ENCODE assay signal across 10 mouse cellular contexts in the genomic region with DNA sequence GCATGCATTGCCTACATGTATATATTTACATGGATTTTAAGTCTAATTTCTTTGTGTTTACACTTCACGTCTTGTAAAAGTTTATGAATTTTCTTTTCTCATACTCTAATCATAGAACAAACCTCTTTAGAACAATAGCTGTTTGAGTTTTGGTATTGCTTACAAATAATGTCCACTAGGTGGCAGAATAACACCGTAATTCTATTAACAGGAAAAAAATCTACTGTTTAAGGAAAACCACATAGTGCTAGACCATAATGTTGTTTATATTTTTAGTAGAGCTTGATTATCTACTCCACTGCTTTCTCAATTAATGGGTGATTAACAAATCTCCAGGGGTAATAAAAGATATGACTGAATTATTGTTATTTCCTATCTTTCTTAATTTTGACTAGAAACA. TPM values are rescaled to one million over a fixed set of nuclear protein-coding genes. Genes with fewer than 3 reads are reported as not detected.
A peak's percentile ranks its signal among the peaks of the same experiment; 100 is the strongest.
DNase-seq lines count a peak whose midpoint lies in the region; ATAC-seq and TF ChIP-seq lines count a peak whose summit lies in the region.
"Had no signal": no experiment of that assay in that cellular context is flagged by ENCODE, and none has a peak within 500 bp of the region (broad histone marks: within the 10 kb centered on the region; RNA-seq: fewer than 3 reads in every experiment).

No protein-coding gene starts in this region.

- WGBS in lung, embryonic 14.5 days, result 0% methylated on average over 2 of the region's 2 CpGs
- 5% methylated on average over 2 of the region's 2 CpGs for WGBS in hindbrain, embryonic 13.5 days

- no peak for ATAC-seq in lung, embryonic 14.5 days (ENCODE audit: insufficient read depth)
- ATAC-seq in hindbrain, embryonic 13.5 days (ENCODE audit: low FRiP score), result peak; percentile 66

- H3K4me2 ChIP-seq in lung, embryonic 14.5 days, result no peak overlapping the region
- H3K4me2 ChIP-seq in hindbrain, embryonic 13.5 days, result no peak overlapping the region
- H3K4me2 ChIP-seq: heart, embryonic 13.5 days; liver, embryonic 15.5 days had no signal

- no peak overlapping the region for H3K4me3 ChIP-seq in lung, embryonic 14.5 days (ENCODE audit: low read depth, low read length)
- H3K4me3 ChIP-seq in hindbrain, embryonic 13.5 days, result no peak overlapping the region
- H3K4me3 ChIP-seq: heart, embryonic 13.5 days; liver, embryonic 15.5 days had no signal

- no peak overlapping the region for H3K9ac ChIP-seq in lung, embryonic 14.5 days
- H3K9ac ChIP-seq in hindbrain, embryonic 13.5 days, result no peak overlapping the region
- H3K9ac ChIP-seq: heart, embryonic 13.5 days; liver, embryonic 15.5 days had no signal

- H3K27ac ChIP-seq in lung, embryonic 14.5 days (ENCODE audit: low read depth), result no peak overlapping the region
- H3K27ac ChIP-seq in hindbrain, embryonic 13.5 days, result no peak overlapping the region
- H3K27ac ChIP-seq: heart, embryonic 13.5 days; liver, embryonic 15.5 days had no signal

- no peaks in the 10 kb centered on the region for H3K27me3 ChIP-seq in lung, embryonic 14.5 days (ENCODE audit: insufficient read depth, low read length)
- no peaks in the 10 kb centered on the region for H3K27me3 ChIP-seq in hindbrain, embryonic 13.5 days
- H3K27me3 ChIP-seq in splenic B cell, adult 2 months (ENCODE audit: control insufficient read depth, insufficient read depth, low read length, poor library complexity, severe bottlenecking), result no peaks in the 10 kb centered on the region
- H3K27me3 ChIP-seq: heart, embryonic 13.5 days; liver, embryonic 15.5 days had no signal

- TF ChIP-seq CTCF in lung, embryonic 14.5 days (IDR thresholded peaks at IDR 0.05; ENCODE audit: low read depth), result peak; percentile 52

- no peaks in the 10 kb centered on the region for H3K4me1 ChIP-seq in lung, embryonic 14.5 days (ENCODE audit: insufficient read depth)
- H3K4me1 ChIP-seq in hindbrain, embryonic 13.5 days (replicated peaks), result no peaks in the 10 kb centered on the region
- H3K4me1 ChIP-seq: heart, embryonic 13.5 days; liver, embryonic 15.5 days had no signal

- no peaks in the 10 kb centered on the region for H3K36me3 ChIP-seq in lung, embryonic 14.5 days (ENCODE audit: insufficient read depth)
- no peaks in the 10 kb centered on the region for H3K36me3 ChIP-seq in hindbrain, embryonic 13.5 days
- H3K36me3 ChIP-seq in splenic B cell, adult 2 months (ENCODE audit: control insufficient read depth, insufficient read depth, low read length, poor library complexity, severe bottlenecking), result no peaks in the 10 kb centered on the region
- H3K36me3 ChIP-seq: heart, embryonic 13.5 days; liver, embryonic 15.5 days had no signal

- peak; percentile 79 for DNase-seq in lung, embryonic 14.5 days
- DNase-seq in lung, adult 18-20 months, result no peak
- DNase-seq in brain, embryonic 18.5 days (ENCODE audit: low read depth, low spot score), result peak; percentile 22
- DNase-seq in splenic B cell, adult 2 months (ENCODE audit: low read depth, low spot score), result peak; percentile 9
- no peak for DNase-seq in thymus, adult 18-20 months
- no peak for DNase-seq in heart, adult 11 months
- DNase-seq: right cerebral cortex, postnatal 4 days had no signal

- no peaks in the 10 kb centered on the region for H3K9me3 ChIP-seq in lung, embryonic 14.5 days (ENCODE audit: low read depth, low read length)
- no peaks in the 10 kb centered on the region for H3K9me3 ChIP-seq in hindbrain, embryonic 13.5 days
- H3K9me3 ChIP-seq: heart, embryonic 13.5 days; liver, embryonic 15.5 days had no signal

RNA-seq across cellular contexts. Expression of a gene that starts 10.0 kb away (rescaled TPM):
- not detected in 2 replicates for polyA plus RNA-seq in lung, embryonic 14.5 days (2014; fragmentation: Nextera tagmentation; extraction: Ambion mirVana)
- not detected in 2 replicates for polyA plus RNA-seq in hindbrain, embryonic 13.5 days (2015; fragmentation: Nextera tagmentation; extraction: Ambion mirVana)
- polyA plus RNA-seq: heart, embryonic 13.5 days; liver, embryonic 15.5 days had no signal

RNA-seq across cellular contexts. Expression of a gene that starts 19.8 kb away (rescaled TPM):
- not detected in 2 replicates for polyA plus RNA-seq in lung, embryonic 14.5 days (2014; fragmentation: Nextera tagmentation; extraction: Ambion mirVana)
- polyA plus RNA-seq in hindbrain, embryonic 13.5 days (2015; fragmentation: Nextera tagmentation; extraction: Ambion mirVana), result not detected in 2 replicates
- polyA plus RNA-seq: heart, embryonic 13.5 days; liver, embryonic 15.5 days had no signal

RNA-seq across cellular contexts. Expression of a gene that starts 29.3 kb away (rescaled TPM):
- polyA plus RNA-seq in lung, embryonic 14.5 days (2014; fragmentation: Nextera tagmentation; extraction: Ambion mirVana), result not detected in 2 replicates
- polyA plus RNA-seq in hindbrain, embryonic 13.5 days (2015; fragmentation: Nextera tagmentation; extraction: Ambion mirVana), result not detected in 2 replicates
- polyA plus RNA-seq: heart, embryonic 13.5 days; liver, embryonic 15.5 days had no signal

RNA-seq across cellular contexts. Expression of a gene that starts 30.6 kb away (rescaled TPM):
- not detected in 2 replicates for polyA plus RNA-seq in lung, embryonic 14.5 days (2014; fragmentation: Nextera tagmentation; extraction: Ambion mirVana)
- polyA plus RNA-seq in hindbrain, embryonic 13.5 days (2015; fragmentation: Nextera tagmentation; extraction: Ambion mirVana), result not detected in 2 replicates
- polyA plus RNA-seq: heart, embryonic 13.5 days; liver, embryonic 15.5 days had no signal

RNA-seq across cellular contexts. Expression of a gene that starts 41.4 kb away (rescaled TPM):
- not detected in 2 replicates for polyA plus RNA-seq in lung, embryonic 14.5 days (2014; fragmentation: Nextera tagmentation; extraction: Ambion mirVana)
- polyA plus RNA-seq in hindbrain, embryonic 13.5 days (2015; fragmentation: Nextera tagmentation; extraction: Ambion mirVana), result not detected in 2 replicates
- polyA plus RNA-seq: heart, embryonic 13.5 days; liver, embryonic 15.5 days had no signal

Comparison
In these comparisons a context has a peak if more than half of its experiments do, and no peak if none do; other contexts are left out.
1. DNase-seq: peak in lung, embryonic 14.5 days (single experiment), brain, embryonic 18.5 days (single experiment) and splenic B cell, adult 2 months (single experiment); none in lung, adult 18-20 months (0 of 2), thymus, adult 18-20 months (0 of 2) and heart, adult 11 months (single experiment).